Mouse (Mus musculus) frontal cortex, postnatal 10 days (tissue): Measurements from ENCODE around the gene Pitpnm2.

Experiments used
- DNase-seq, 2 experiments: peaks; one replicate each; pipeline ENCODE4 v3.0.0; 2022; ENCODE audit warnings: low spot score in 2 of 2, mixed read lengths in 1 of 2

The Pitpnm2 gene

DNA sequence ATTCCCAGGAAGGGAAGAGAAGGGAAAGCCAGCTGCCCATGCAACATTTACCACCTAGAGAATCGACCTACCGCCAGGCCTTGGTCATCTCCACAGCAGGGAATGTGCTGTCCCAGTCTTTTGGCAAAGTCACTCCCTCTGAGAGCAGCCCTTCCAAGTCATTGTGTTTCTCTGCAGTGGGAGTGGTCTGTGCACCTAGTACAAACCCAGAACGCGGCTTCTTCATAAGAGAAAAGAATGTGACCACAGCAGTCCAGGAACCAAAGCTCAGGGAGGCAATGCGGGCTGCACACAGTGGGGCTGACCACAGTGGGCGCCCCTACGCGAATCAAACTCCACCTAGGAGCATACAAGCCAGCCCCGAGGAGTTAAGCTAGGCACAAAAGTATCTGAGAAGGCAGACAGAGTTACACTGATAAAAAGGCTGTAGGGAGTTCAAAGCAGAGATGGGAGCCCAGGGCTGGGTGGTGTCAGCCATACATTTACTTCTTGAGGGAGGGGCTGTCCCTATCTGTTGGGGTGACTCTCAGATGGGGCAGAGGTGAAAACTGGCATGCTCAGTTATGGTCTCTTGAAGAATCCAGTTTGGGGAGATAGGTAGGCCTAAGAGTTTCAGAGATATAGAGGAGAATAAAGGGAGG, 1.5 kb downstream of the Pitpnm2 start:
- no peak for DNase-seq

DNA sequence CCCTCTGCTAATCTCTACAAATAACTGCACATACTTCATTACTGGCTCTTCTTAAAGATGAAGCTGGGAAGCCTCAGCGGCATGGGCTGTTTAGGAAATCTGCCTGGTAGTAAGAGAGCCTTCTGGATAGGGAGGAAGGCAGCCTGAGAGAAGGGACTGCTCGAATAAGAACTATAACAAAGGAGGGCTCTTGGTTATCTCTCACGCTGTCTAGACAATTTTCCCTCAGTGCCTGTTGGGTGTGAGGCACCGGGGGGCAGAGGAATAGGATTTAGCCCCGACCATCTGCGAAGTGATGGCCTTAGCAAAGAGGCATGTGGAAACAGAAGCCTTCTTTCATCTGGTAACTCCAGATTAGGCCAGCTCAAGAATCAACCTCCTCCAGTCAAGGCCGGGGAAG, 2.3 kb downstream of the Pitpnm2 start:
- DNase-seq, result no peak

DNA sequence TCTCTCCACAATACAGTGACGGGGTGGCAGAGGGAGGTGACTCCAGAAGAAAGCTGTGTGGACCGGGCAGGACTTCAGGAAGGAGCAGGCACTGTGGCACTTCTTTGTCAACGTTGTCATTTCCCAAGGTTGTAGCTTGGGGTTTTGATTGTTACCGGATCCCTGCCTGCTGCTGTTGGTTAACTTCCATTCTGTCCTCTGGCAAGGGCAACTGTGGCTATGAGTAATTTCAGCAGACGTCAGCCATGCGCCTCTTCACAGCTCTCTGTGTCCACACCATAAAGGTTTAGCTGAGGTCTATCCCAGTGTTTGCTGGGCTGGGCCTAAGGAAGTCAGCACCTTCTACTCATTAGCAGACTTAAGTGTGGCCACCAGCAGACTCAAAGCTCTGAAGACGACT, 4.7 kb downstream of the Pitpnm2 start:
- no peak for DNase-seq

DNA sequence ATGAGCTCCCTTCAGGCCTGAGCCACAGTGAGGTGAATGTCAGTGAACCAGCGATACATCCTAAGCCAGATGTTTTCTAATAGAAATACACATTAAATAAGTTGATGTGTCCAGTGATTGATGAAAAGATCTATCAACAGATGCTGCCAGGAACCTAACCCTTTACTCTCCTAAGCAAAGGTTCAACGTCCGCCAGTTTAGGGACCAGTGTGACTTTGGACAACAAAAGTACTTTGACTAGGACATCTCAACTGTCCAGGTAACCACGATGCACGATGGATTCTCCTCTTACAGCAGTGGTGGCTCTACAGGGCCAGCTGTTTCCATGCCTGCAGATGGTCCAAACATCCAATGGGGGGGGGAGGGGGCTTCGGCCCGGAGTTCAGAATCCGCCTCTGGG, 5.1 kb downstream of the Pitpnm2 start:
- no peak for DNase-seq

DNA sequence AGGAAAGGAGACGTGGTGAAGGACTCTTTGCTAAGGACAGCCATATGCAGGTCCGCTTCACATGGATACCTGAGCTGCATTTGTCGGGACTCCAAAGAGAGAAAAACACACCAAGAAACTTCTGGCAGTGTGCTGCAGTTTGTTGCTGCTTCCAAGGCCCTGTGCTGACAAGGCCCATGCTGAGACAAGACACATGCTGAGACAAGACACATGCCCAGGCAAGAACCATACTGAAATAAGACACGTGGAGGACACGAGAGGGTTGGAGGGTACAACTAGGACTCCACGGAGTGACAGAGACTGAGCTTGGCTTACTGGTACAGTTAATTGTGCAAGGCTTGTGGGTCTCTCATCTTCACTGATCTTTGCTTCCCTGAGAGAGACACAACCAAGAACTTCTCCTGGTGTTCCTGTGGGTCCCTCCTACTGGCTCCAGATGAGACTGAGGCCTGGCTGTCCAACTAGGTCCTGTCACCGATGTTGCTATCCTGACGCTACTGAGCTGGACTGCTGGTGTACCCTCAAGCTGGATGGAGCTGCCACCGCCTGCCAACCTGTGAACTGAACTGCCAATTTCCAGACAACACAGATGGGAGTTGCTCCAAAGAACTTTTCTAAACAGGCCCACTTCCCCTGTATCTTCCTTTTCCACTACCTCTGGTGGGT, 6.2 kb downstream of the Pitpnm2 start:
- no peak for DNase-seq

DNA sequence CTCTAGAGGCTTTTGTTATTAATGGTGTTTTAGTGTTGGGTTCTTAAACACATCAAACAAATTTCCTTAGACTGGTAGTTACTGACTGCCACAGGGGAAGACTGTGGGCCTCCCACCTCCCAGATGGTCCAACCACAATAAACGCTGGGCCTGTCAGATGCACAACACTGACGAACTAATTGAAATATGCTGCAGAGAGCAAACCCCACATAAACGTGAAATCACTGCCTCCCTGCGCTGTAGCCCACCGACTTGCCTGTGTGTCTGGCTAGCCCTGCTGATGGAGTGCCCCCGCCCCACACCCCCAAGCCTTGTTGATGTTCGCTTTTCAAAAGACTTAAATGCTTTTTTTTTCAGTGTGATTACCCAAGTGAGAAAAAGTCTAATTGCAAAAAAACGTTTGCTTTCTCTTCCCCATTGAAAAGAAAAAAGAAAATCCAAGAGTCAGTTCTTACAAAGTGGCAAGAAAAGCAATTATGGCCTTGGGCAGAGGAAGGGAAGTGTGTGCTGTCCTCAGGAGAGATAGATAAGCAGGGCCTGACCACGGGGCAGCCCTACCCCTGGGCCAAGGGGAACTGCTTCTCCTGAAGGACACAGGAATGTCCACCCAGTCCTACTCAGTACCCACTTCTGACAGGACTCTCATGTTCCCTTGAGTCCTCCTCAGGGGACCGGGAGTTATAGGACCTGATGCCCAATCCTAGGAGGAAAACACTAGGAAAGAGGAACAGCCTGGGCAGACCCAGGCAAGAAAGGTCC, 7.7 kb downstream of the Pitpnm2 start:
- DNase-seq, result no peak

DNA sequence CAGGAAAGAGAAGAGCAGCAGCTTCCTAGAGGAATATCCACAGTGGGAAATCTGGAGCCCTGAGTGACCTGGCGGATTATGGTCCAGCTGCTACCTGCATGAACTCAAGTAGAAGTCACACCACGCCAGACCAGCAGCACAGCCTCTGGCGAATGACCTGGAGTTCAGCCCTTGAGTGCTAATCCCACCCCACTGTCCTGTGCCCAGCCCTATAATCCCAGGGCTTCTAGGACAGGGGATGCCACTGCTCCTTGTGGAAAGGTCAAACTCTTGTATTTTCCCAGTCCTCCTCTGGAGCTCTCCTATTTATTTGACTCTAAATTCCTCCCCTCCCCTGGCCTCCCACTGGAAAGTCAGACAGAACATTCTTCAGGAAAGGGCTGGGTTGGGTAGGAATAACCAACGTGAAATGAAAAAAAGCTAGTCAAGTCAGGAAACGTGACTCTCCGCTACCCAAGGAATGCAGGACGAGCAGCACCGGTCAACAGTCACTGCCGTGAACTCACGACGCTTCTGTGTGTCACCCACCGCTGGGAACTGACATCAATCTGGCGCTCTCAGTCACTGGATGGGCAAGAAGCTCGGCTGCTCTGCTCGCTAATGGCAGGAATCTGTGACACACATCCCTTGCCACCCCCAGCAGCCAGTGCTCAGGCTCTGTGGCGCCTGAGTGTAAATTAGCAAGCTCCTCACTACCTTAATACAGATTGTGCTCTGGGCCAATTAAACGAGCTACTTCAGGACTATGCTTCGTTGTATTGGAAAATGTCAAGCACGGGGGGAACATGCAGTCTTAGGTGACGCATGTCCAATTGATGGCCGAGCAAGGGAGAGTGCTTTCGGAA, 8.5 kb downstream of the Pitpnm2 start:
- no peak for DNase-seq

DNA sequence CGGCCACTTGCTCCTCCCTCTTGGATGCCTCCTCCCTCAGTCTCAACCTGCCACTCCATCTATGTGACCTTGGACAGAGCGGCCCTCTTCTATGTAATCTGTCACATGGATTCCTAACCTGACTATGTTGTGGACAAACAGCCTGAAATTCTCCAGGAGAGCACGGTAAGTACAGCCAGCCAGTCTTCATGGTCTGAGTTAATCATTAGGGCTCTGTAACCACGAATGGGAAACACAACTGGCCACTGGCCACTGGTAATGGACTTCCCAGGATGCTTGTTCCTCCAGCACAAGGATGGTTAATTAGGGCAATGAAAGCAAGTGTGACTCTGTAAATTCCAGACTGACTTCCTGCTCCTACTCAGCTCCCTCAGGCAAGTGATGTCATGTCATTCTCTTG, 13.4 kb downstream of the Pitpnm2 start:
- no peak for DNase-seq

DNA sequence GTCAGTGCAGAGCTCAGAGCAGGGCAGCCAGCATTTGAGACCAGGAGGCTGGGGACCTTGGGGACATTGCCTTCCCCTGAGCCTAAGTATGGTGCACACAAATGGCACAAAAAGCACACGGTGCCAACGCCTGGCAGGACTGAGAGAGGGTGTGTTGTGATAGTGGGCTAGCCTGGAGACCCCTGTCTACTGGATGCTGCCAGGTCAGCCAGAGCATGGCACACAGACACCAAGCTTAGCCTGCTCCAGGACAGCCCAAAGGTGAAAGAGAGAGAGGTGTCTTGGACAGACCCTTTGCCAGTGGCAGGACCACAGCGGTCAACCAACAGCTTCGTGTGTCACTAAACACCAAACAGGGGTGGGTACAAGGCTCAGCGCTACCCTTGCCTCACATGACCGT, 14.8 kb downstream of the Pitpnm2 start:
- no peak for DNase-seq

DNA sequence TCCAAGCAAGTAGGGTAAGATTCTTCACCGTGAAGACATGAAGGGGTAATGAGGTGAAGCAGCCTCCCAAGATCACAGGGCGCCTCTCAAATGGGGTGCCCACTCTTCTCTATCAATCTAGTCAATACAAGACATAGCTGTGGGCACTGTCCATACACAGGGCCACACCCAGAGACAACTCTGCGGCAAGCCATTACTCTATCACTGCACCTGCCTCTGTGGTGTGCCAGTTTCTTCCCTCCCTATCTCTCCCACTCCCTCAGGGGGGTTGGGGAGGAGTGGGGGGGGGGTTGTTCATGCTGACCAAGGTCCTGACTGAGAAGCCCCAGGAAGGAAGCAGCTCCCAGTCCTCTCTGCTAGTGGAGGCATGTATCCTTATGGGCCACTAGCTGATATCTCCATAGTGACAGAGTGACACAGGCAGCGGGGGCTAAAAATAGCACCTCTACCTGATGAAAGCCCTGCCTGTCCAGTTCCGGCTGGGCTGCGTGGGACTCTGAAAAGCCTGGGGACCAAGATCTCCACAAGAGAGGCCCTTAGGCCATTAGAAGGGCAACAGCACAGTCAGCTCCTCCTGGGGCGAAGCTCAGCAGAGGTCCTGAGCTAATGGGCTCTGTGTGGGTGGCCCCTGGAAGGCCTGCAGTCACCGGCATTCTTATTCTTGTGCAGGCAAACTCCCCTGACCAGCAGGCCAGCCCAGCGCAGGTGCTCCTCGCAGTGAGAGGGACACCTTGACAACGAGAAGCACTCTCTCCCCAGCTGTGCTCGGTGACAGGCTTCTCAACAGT, 15.5 kb downstream of the Pitpnm2 start:
- no peak for DNase-seq

DNA sequence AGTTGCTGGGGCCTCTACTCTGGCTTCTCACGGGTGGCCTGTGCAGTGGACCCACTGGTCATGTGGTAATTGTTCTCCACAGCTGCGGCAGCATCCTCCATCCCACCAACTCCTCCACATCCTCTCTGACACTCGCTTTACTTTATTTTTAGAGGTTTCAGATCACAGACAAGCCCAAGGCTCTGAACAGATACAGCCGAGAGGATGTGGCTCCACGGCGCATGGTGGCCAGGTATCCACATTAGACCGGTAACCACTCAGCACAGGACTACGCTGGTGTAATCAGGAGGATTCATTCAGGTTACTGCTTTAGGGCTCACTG, 16.5 kb downstream of the Pitpnm2 start:
- DNase-seq, result no peak

DNA sequence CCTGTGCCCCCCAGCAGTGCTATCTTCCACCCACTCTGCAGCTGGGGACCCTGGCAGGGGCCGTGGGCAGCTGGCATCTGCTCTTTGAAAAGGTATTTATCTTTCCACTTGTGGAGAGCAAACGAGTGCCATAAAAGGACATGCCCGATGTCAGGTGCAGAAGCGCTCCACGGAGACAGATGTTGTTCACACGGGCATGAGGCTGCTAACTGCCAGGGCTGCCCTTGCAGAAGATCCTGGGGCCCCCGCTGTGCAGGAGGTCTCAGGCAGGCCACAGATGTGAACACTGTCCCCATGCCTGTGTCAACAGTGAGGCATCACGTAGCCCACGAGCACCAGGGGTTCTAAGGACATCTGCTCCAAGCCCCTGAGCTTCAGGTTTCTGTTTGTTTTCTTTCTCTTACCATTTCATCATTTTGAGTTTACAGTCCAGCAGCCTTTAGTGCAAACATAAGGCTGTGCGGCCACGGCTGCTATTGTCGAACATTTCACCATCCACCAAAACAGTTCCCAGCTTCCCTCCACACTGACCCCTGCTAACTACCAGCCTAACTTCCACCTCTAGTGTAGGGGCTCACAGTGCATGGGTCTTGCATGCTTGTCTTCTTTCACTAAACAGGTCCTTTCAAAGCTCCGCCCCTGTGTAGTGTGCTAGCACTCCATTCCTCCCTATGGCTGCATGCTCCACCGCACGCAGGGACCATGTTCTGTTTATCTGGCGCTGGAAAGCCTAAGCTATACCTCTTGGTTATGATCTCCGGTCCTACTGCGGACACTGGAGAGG, 17.0 kb downstream of the Pitpnm2 start:
- DNase-seq, result no peak

DNA sequence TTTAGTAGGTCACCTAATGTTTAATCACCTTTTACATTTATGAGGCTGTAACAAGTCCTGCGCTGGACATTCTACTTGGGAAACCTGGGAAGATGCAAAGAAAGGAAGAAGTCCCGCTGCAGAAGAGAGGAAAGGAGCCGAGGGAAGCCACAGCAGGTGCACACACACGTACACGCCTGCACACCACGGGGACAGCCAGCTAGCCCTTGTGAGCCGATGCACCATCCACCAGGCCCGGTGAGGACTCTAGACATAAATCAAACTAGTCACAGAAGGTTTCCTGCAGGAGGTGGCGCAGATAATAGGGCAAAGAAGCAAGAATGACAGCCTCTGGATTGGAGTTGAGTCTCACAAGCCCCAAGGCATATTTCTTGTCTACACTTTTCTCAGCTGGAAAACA, 19.1 kb downstream of the Pitpnm2 start:
- no peak for DNase-seq

DNA sequence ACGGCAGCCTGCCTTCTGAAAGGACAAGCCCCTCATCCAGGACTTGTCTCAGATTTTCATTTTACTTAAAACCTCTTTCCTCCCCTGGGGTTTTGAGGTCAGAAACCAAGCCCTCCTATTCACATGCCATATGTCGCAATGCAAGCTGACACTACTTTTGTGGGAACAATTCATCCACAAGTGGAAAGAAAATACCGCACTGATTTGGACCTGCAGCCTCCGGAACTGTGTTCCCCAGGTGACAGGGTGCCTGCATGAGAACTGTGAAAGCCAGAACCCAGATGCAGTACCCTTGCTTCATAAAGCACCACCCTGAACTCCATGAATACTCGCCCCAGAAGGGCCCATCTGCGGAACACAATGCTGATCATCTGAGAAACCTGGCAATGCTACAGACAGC, 22.4 kb downstream of the Pitpnm2 start:
- no peak for DNase-seq

DNA sequence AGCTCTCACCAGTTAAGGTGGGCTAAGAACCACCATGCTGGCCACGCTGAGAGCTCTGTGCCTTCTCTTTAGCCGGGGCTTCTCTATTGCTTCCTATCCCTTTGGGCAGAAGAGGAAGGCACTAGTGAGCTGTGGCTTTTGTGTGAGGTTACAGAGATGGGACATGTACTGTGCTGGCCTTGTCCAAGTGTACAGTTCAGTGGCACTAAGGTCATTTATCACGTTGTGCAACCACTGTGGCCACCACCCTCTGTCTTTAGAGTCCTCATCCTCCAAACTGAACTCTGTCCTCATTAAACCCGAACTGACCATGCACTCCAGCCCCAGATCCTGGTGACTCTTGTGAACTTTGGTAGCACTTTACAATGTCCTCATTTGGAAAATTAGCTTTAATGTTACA, 23.1 kb downstream of the Pitpnm2 start:
- no peak for DNase-seq

DNA sequence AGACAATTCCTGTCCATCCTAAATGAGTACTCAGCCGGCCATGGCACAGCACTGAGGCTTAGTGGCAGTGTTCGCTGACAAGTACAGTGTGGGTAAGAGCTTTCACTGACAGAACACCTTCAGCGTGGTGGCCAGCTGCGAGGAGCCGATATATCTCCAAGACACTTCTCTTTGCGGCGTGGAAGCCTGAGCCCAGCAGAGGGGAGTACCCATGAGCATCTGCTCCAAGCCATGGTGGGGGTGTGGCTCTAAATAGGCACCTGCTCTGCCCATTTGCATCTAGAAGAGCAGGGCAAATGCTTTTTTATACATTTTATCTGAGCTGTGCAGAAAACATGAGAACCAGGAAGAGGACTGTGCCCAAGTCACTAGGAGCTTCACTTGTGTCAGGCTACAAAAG, 23.7 kb downstream of the Pitpnm2 start:
- DNase-seq, result no peak

DNA sequence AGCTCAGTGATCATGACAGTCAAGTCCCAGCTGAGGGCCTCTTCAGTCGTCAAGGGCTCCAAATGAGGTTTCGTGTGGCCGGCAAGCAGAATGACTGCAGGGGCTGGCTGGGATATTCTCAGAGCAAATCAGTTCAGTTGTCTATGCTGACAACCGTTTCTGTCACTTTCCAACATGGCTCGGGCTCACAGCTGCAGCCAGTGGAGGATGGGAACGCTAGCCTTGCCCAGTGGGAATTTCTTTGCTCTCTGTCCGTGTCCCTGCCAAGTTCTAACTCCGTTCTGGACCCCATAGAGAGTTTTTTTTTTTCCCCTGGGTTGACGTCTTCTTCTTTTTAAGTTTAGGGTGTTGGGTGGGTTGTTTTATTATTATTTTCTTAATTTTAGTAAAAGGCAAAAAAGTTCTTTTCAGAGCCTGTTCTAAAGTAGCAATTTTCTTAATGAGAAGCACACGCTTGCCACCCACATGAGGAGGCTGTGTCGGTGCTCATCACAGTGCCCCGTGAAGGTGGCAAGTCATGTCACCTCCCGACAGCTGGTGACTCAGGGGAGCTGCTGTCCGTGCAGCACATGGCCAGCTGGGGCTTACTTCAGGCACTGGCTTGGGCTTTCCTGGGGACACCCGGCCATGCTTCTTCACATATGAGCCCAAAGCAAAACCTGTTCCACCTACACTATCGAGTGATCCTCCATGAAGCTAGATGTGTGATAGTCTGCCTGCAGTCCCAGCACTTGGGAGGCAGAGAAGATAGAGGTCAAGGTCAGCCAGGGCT, 25.1 kb downstream of the Pitpnm2 start:
- DNase-seq, result peak in 1 of 2 experiments; percentile 8

DNA sequence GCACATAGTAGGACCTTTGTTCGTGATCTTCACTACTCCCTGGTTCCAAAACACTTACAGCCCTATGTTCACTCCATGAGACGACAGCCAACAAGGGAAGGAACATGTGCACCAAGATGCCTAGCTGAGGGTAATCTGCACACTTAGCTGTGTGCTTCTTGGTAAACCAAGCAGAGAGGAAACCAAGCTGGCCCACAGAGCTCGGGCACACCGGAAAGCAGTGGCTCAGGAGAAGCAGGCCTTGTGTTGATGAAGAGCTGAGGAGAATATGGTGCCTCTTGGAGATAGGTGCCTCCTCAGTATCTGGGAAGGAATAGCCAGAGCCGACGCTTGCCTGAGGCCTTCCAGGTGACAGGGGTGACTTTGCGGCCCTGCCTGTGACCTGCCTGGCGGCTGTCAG, 26.0 kb downstream of the Pitpnm2 start:
- DNase-seq, result no peak

DNA sequence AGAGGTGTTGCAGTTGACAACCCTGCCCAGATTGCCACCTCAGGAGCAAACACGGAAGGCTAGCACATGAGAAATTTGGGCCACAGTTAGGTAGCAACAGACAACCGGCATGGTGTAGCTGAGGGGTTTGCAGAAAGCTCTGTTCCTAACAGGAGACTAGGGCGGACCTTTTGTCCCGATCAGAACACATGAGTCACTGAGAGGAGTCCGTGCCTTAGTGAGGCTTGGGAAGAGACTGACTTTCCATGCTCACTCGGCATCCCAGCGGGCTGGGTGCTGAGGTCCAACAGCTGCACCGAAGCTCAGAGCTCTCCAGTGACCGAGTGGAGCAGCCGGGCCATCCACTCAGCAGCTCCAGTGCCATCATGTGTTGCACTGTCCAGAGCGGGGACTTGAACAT, 26.9 kb downstream of the Pitpnm2 start:
- peak in 1 of 2 experiments; percentile 7 for DNase-seq

DNA sequence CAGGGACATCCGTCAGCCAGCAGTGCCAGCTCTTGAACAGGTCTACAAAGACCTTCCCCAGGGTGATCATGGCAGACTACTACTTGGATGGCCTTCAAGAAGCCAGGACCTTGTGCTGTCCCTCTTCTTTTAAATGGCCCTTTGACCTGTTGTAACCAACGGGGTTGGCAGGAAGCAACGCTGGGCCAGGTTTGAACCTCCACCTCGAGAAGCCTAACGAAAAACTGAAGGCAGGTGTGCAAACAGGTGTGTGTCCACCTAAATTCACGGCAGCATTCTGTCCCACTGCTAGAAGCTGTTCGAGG, 27.9 kb downstream of the Pitpnm2 start:
- no peak for DNase-seq
